Mouse (Mus musculus) cortical plate, adult 2 months (tissue): ENCODE results near the gene Tubg2.
"Not testable (repeated sequence)": the region's sequence is repeated elsewhere in the genome, so short reads cannot be mapped to it uniquely, and the experiment has no call there.

Source experiments
- CTCF ChIP-seq: fragments of 200-500 bp; IDR thresholded peaks from 2 replicates; pipeline ENCODE4 v1.5.1; 2011; ENCODE audit warnings: mild to moderate bottlenecking, control low read depth, low read length; ENCODE audit not compliant: insufficient read depth; ENCODE audit errors: extremely low read depth
- POLR2A ChIP-seq: fragments of 200-500 bp; IDR thresholded peaks from 2 replicates; pipeline ENCODE4 v1.6.1; 2011; ENCODE audit warnings: mild to moderate bottlenecking, low read length, control low read depth; ENCODE audit not compliant: insufficient read depth; ENCODE audit errors: extremely low read depth

GRCm38 (mm10) chr11:101125008-101125407 is 30.7 kb upstream of the Tubg2 start:
- not testable (repeated sequence) for TF ChIP-seq POLR2A, CTCF
